Mouse (Mus musculus) midbrain, embryonic 10.5 days (tissue): ENCODE data around the gene Nfyc. TPM values are rescaled to one million over a fixed set of nuclear protein-coding genes. Genes with fewer than 3 reads are reported as not detected.

Experiments
- DNase-seq: peaks from one replicate; pipeline ENCODE4 v3.0.0-alpha.2; 2017; ENCODE audit warnings: low spot score
- H3K27ac ChIP-seq: fragments of 300-500 bp; sonication (generic); replicated peaks from 2 replicates; pipeline ENCODE4 v1.5.1; 2016; ENCODE audit warnings: mild to moderate bottlenecking
- H3K27me3 ChIP-seq: fragments of 300-500 bp; sonication (generic); 2 replicates; pipeline ENCODE4 v1.6.1; 2016; ENCODE audit warnings: low read depth, mild to moderate bottlenecking; ENCODE audit not compliant: poor library complexity, severe bottlenecking
- H3K36me3 ChIP-seq: fragments of 300-500 bp; sonication (generic); 2 replicates; pipeline ENCODE4 v1.6.1; 2016; ENCODE audit warnings: mild to moderate bottlenecking, moderate library complexity
- H3K4me1 ChIP-seq: fragments of 300-500 bp; sonication (generic); 2 replicates; pipeline ENCODE4 v1.6.1; 2016
- H3K4me3 ChIP-seq: fragments of 300-500 bp; sonication (generic); 2 replicates; pipeline ENCODE4 v1.5.1; 2016; ENCODE audit warnings: mild to moderate bottlenecking, moderate library complexity
- H3K9me3 ChIP-seq: fragments of 300-500 bp; sonication (generic); replicated peaks from 2 replicates; pipeline ENCODE4 v1.6.1; 2016; ENCODE audit warnings: mild to moderate bottlenecking
- WGBS: fragments of 180-500 bp; shearing (Covaris S2); methylation state at CpG from one replicate; pipeline ENCODE4 v1.1.7; 2016; 5-methylcytosine and 5-hydroxymethylcytosine counted together
- polyA plus RNA-seq: library from polyadenylated mRNA; unstranded; fragments of >200 nt; fragmentation: Nextera tagmentation; extraction: Ambion mirVana; gene quantifications from 2 replicates; pipeline ENCODE4 v1.2.1, GENCODE M21; 2016

Gene Nfyc
- polyA plus RNA-seq, 1 experiment from 2014 or later, result 127 TPM

- no peaks in the 10 kb centered on the region for H3K9me3 ChIP-seq
- H3K27ac ChIP-seq, result no peak overlapping the region
- no peaks in the 10 kb centered on the region for H3K27me3 ChIP-seq
- H3K4me1 ChIP-seq, result peaks cover 5% of the 10 kb centered on the region; the same call in 1 of the 2 replicates
- no peak for DNase-seq
- no peak overlapping the region for H3K4me3 ChIP-seq
- WGBS, result 93% methylated on average over 5 of the region's 5 CpGs
- H3K36me3 ChIP-seq, result 0 out of 2 replicates have a peak, but pooled peaks cover 3% of the 10 kb centered on the region
Observed at GRCm38 (mm10) chr4:120797985-120798725, 33.2 kb downstream of the Nfyc start.

GRCm38 (mm10) chr4:120796687-120797086 lies 34.7 kb downstream of the Nfyc start:
- Histone ChIP-seq H3K4me3 (no peak overlapping the region), H3K9me3 (no peaks in the 10 kb centered on the region), H3K36me3 (0 out of 2 replicates have a peak, but pooled peaks cover 3% of the 10 kb centered on the region), H3K27ac (no peak overlapping the region), H3K4me1 (peaks cover 5% of the 10 kb centered on the region; the same call in 1 of the 2 replicates), H3K27me3 (no peaks in the 10 kb centered on the region)
- DNase-seq, result no peak
- WGBS, result 85% methylated on average over 2 of the region's 2 CpGs

GRCm38 (mm10) chr4:120795646-120796045 lies 35.7 kb downstream of the Nfyc start:
- Histone ChIP-seq H3K36me3 (peaks cover 5% of the 10 kb centered on the region), H3K27ac (no peak overlapping the region), H3K27me3 (no peaks in the 10 kb centered on the region), H3K4me3 (no peak overlapping the region), H3K9me3 (no peaks in the 10 kb centered on the region), H3K4me1 (peaks cover 5% of the 10 kb centered on the region; the same call in 1 of the 2 replicates)
- DNase-seq, result no peak
- 92% methylated on average over 1 of the region's 1 CpGs for WGBS

GRCm38 (mm10) chr4:120792918-120793317 lies 38.5 kb downstream of the Nfyc start:
- Histone ChIP-seq H3K4me1 (peaks cover 5% of the 10 kb centered on the region; the same call in 1 of the 2 replicates), H3K27ac (no peak overlapping the region), H3K36me3 (peaks cover 29% of the 10 kb centered on the region), H3K4me3 (no peak overlapping the region), H3K27me3 (no peaks in the 10 kb centered on the region), H3K9me3 (no peaks in the 10 kb centered on the region)
- DNase-seq, result no peak
- 95% methylated on average over 2 of the region's 2 CpGs for WGBS

GRCm38 (mm10) chr4:120790027-120790426 lies 41.3 kb downstream of the Nfyc start:
- 95% methylated on average over 4 of the region's 4 CpGs for WGBS
- no peak for DNase-seq
- Histone ChIP-seq H3K9me3 (no peaks in the 10 kb centered on the region), H3K27me3 (no peaks in the 10 kb centered on the region), H3K4me1 (peaks cover 2% of the 10 kb centered on the region; the same call in 1 of the 2 replicates), H3K36me3 (peaks cover 58% of the 10 kb centered on the region), H3K27ac (no peak overlapping the region), H3K4me3 (no peak overlapping the region)

GRCm38 (mm10) chr4:120755801-120756200 lies 75.6 kb downstream of the Nfyc start:
- Histone ChIP-seq H3K27me3 (peaks cover 21% of the 10 kb centered on the region), H3K27ac (no peak overlapping the region), H3K4me1 (no peaks in the 10 kb centered on the region), H3K4me3 (no peak overlapping the region), H3K9me3 (no peaks in the 10 kb centered on the region), H3K36me3 (peaks cover 41% of the 10 kb centered on the region)
- no peak for DNase-seq
- WGBS, result 44% methylated on average over 5 of the region's 5 CpGs

- Histone ChIP-seq H3K4me1 (no peaks in the 10 kb centered on the region), H3K27ac (no peak overlapping the region), H3K9me3 (no peaks in the 10 kb centered on the region), H3K36me3 (peaks cover 36% of the 10 kb centered on the region), H3K4me3 (no peak overlapping the region), H3K27me3 (peaks cover 26% of the 10 kb centered on the region)
- DNase-seq, result peak; percentile 67
- WGBS, result 0% methylated on average over 1 of the region's 1 CpGs
Observed at GRCm38 (mm10) chr4:120755299-120755698, 76.1 kb downstream of the Nfyc start.

- no peak for DNase-seq
- H3K4me3 ChIP-seq, result no peak overlapping the region
- H3K4me1 ChIP-seq, result peaks cover 39% of the 10 kb centered on the region
- no peaks in the 10 kb centered on the region for H3K36me3 ChIP-seq
- H3K27ac ChIP-seq, result no peak overlapping the region
- H3K27me3 ChIP-seq, result peaks cover 83% of the 10 kb centered on the region
- WGBS, result 40% methylated on average over 2 of the region's 2 CpGs
- H3K9me3 ChIP-seq, result no peaks in the 10 kb centered on the region
Observed at GRCm38 (mm10) chr4:120749601-120750000, 81.8 kb downstream of the Nfyc start.

GRCm38 (mm10) chr4:120747941-120748866 lies 83.2 kb downstream of the Nfyc start, which contains the start of gene Kcnq4:
Kcnq4 (minus strand) TSS chr4:120748612.
- Histone ChIP-seq H3K4me1 (peaks cover 44% of the 10 kb centered on the region), H3K27me3 (peaks cover 92% of the 10 kb centered on the region), H3K4me3 (peak within 1 kb of the TSS; percentile 73), H3K9me3 (no peaks in the 10 kb centered on the region), H3K27ac (peak within 1 kb of the TSS; percentile 79), H3K36me3 (no peaks in the 10 kb centered on the region)
- 2% methylated on average over 42 of the region's 42 CpGs for WGBS
- peak; percentile 38 for DNase-seq

GRCm38 (mm10) chr4:120747243-120747792 lies 84.1 kb downstream of the Nfyc start:
- peaks cover 44% of the 10 kb centered on the region for H3K4me1 ChIP-seq
- under 1% methylated on average over 71 of the region's 75 CpGs for WGBS
- H3K27ac ChIP-seq, result peak overlapping the region; percentile 79
- peaks cover 99% of the 10 kb centered on the region for H3K27me3 ChIP-seq
- peak; percentile 55 for DNase-seq
- H3K36me3 ChIP-seq, result no peaks in the 10 kb centered on the region
- H3K4me3 ChIP-seq, result peak overlapping the region; percentile 73
- no peaks in the 10 kb centered on the region for H3K9me3 ChIP-seq

- H3K4me1 ChIP-seq, result peaks cover 44% of the 10 kb centered on the region
- H3K27me3 ChIP-seq, result peaks cover 99% of the 10 kb centered on the region
- no peaks in the 10 kb centered on the region for H3K36me3 ChIP-seq
- peak overlapping the region; percentile 79 for H3K27ac ChIP-seq
- H3K9me3 ChIP-seq, result no peaks in the 10 kb centered on the region
- DNase-seq, result peak; percentile 42
- WGBS, result 1% methylated on average over 53 of the region's 53 CpGs
- peak overlapping the region; percentile 73 for H3K4me3 ChIP-seq
Observed at GRCm38 (mm10) chr4:120746552-120747150, 84.7 kb downstream of the Nfyc start.
